Mouse (Mus musculus) A20 (cell line): ENCODE measurements at regions not wholly inside any gene's neighbourhood (a gene's known extent, or its start where the extent isn't known, plus 50 kb on each side); places are given as distances from the start of the nearest gene placed in this dataset.

Experiments used
- DNase-seq: peaks from one replicate; pipeline ENCODE4 v3.0.0-alpha.2; 2011; ENCODE audit warnings: low read depth, low spot score

DNA sequence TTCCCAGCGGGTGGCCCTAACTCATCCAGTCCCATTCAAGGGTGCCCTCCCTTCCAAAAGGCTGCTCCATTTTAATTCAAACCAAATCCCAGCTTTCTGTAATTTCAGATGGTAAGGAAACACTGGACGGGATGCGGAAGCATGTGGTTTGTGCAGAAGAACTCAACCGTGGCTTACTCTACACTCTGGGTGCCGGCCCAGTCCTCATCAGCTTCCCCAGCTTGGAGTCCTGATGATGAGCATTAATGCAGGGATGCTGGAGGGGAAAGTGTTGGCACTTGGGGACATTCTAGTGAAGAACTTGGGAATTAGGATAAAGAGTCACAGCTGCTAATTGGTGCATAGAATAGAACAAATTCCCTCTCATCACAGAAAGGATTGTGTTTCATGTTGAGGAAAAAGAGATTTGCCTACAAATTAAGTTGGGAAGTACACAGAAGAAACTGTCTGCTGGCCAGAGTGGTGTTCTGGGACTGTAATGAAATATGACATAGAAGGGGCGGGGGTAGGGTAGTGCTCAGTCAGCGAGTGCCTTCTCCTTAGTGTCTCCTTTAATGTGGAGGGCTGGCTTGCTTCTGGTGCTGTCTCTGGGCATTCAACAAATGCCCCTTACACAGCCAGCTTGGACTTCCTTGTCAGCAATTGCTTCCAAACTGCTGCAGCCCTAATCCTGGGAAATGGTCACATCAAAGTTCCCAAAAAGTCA lies 285.0 kb upstream of the Bmper start:
- DNase-seq: no peak

DNA sequence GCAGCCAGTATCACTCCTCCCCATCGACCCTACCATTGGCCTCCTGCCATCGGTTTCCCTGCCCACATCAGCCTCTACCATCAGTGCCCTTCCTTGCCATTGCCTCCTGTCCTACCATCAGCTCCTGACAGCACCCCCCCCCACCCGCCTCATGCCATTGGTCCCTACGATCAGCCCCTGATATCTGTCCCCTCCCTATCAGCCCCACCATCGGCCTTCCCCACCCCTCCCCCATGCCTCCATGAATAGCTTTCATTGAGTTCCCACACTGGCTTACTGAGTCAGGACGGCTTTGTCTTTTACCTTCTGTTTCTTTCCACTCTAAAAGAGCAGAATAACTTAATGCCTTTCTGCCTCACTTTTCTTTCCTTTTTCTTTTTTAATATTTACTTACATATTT lies 277.9 kb upstream of the Bmper start:
- DNase-seq: no peak

DNA sequence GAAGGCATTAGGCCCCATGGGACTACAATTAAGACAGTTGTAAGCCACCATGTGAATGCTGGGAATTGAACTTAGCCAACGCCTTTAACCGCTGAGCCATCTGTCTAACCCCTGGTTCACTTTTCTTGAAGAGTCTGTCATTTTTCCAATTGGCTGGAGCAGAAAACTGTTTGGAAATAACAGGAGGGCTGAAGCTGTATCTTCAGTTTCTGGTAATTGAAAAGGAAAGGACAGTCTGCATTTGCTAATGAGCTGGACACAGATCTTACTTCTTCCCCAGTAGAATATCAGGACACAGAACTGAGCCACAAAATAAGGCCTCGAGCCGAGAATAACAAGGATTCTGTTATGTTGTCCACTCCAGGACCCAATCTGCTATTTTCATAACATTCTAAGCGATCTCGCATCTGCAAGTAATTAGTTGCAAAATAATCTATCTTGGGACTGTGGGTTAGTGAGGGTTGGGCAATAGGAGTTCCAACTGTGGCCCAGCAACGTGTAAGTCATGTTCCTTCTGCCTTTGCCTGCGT lies 277.4 kb upstream of the Bmper start:
- DNase-seq: no peak

DNA sequence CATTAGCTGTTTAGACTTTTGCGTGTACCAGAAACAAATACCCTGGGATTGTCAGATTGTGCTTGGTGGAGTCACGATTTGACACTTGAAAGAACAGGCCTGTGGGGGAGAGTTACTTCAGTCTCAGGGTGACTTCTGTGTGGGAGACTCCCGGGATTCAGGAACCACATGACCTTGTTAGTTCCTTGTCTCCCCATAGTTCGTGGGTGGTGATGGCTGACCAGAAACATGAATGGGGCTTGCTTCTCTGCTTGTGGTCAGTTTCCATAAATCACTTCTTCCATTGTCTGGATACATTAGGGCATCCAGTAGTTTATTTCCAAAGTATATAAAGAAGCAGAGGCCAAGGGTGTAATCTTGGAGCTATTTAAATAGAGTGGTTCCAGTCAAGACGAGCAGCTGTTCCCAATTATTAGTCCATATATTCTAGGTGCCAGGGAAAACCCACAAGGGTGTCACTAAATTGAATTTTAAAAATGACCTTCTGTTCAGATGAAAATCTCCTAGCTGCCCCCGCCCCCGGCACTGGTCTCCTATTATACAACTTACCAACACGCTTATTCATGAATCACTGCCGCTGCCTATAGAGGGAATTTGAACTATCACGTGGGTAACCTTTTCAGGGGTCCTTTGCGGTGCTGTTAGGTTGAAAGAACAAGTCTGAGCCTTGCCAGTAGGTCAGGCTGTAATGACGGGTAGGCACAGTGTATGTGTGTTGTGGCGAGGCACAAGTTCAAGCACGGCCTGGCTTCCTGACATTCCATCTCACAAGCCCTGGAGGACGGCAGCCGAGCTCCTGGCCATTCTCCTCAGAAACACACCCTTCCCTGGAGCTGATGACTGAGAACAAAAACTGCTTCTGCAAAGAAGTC lies 270.1 kb upstream of the Bmper start:
- no peak for DNase-seq

DNA sequence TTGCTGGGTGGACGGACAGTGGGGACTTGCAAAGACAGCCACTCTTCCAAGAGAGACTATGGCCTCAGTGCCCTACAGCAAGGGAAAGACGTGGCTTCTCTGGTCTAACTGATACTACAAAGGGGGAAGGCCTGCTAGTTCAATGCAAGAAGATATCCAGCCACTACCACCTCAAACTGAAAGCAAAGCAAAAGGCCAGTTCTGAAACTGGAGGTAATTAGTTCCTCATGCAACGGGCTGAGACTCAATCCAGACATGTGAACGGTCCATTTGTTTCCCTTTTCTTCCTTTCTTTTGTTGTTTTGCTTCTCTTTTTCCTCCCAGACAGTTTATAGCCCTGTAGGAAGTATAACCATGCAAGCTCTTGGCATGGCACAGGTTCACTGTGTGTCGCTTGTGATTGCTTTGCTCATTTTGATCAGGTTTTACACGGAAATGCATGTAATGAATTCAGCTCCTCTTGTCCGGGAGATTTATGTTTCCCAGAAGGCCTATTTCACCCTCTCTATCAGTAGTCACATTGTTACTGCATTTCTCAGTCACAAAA lies 260.5 kb upstream of the Bmper start:
- peak; percentile 27 for DNase-seq

DNA sequence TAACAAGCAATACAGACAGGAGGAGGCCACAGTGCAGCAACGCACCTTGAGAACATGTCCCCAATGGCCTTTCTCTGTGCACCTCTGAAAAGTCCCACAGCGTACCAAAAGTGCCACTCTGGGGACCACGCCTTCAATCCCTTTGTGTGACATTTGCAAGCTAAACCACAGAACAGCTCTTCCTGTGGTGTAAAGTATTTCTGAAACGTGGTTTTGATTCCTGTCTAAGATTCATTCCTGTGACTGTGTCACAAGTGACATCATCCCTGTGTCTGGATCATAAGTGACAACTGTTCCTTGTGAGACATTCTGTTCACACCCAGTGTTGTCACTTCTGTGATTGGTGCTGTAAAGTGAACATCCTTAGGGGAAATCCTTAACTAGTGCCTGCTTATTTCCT lies 251.6 kb upstream of the Bmper start:
- no peak for DNase-seq

DNA sequence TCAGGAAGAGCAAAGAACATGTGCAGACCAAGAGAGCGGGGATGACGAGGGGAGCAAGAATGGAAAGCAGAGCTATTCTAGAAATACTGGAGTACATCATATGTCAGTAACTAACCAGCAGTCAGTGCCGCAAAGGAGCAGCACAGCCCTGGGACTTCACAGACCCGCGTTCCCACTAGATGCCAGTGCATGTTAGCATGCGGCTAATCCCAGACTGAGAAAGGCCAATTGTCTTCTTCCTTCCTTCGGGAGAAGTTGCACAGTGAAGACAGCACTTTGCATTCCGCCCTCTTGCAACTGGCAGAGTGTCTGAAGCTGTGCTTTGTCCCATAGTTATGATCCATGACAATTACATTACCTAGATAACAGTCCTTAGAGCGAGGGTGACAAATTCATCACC lies 246.1 kb upstream of the Bmper start:
- no peak for DNase-seq

DNA sequence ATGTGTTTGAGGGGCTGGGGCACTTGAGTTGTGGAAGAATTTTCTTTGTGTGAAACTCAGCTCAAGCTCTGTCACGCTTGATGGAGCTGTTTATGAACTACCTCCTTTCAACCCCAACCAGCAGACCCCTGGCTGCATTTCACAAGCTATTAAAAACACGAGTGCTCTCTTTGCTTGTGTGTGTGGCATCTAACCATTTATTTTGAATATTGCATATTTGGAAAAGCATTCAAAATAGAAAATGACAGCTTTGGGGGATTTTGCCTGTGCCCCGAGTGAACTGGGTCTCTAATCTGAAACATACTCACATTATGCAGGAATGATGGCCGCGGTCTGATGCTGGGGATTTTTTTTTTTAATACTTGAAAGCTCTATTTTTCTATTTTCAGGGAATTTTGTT lies 243.2 kb upstream of the Bmper start:
- DNase-seq: no peak

DNA sequence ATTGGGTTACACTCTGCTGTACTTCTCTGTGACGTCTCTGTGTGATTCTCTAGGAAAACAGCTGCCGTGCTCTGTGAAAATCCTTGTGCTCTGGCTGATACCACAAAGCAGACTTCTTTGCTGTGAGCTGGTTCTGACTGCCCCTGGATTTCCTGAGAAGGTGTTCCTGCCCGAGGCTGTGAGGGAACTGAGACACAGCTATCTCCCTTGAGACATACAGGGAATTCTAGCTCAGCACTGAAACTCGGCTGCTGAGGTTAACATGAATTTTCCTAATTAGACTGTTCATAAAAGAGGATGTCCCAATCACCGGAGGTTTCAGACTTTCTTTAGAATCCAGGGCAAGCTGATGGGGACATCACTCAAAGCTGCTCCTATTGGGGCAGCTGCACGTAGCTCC lies 233.4 kb upstream of the Bmper start:
- DNase-seq: no peak

DNA sequence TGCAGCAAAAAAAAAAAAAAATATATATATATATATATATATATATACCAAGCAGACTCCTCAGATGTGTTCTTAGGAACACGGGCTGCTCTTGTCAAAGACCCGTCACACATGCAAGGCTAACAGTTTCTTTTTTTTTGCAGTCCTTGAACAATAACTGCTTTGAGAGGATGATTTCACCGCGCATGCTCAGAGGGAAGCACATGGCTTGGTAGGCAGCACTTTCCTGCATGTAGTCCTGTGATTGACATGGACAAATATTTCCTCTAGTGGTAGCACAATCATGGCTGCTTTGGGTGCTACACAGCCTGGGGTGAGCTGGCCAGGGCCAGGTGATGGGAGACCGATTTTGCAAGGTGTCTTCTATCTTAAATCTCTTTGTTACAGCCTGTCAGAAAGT lies 229.3 kb upstream of the Bmper start:
- no peak for DNase-seq

DNA sequence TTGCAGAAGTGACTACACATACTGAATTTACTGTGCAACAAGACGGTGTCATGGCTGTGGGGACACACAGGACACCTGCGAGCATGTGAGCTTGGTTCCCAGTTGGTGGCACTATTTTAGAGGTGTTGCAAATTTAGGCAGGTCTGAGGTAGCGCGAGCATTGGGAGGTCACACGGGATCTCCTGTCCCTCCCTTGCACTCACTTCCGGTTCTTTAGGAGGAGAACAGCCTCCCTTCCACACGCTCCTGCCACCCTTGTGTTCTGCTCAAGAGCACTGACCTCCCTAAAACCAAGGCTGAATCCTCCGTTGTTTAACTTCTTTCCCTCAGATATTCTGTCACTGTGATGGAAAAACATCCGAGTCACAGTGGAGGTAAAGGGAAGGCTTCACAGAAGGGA lies 227.3 kb upstream of the Bmper start:
- DNase-seq: no peak

DNA sequence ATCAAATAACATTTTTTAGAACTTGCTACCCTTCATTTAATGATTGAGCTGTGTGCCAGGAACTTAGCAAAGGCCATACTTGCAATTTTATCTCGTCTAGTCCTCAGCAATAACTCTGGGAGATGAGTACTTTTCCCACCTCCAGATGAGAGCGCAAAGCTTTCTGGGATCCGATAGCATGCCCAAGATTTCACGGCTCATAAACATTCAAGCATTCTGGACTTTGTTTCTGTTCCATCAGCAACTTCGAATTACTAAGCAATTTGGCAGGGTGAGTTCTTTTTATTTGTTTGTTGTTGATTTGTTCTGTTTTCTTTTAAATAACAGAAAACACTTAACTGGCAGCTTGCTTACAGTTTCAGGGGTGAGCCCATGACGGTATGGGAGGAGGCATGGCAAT lies 224.6 kb upstream of the Bmper start:
- DNase-seq: no peak

DNA sequence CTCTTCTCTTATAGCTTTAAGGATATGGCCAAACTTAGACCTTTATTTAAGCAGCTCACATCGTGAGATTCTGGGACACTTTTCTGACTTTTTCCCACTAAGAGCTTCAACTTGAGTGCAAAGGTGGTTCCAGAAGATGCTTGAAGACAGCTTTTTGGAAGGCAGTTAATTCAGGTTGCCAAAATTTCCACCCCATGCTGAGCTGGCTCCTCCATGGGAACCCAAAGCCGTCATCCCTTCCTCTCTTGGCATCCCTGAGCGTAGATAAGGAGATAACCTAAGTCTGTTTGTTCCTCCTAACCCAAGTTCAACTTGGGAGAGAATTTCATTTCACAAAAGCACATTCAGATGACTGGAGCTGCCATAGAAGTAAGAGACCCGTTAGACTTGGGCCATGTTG lies 223.7 kb upstream of the Bmper start:
- DNase-seq: no peak

DNA sequence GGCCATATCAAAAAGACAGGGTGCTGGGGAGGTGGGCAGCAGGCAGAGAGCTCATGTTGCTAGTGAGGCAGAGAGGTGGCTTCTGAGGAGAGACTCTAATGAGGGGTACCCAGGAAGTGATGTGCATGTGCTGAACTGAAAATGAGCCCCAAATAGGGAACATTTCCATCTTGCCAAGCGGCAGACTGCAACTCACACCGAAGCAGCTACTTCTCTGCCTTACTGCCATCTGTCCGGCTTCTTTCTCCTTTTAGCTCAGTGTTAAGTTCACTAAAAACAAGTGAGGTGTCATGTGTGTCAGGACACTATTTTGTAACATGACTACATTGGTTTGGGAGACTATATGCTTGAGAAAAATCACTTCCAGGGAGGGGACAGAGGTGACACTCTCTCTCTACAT lies 222.7 kb upstream of the Bmper start:
- no peak for DNase-seq

DNA sequence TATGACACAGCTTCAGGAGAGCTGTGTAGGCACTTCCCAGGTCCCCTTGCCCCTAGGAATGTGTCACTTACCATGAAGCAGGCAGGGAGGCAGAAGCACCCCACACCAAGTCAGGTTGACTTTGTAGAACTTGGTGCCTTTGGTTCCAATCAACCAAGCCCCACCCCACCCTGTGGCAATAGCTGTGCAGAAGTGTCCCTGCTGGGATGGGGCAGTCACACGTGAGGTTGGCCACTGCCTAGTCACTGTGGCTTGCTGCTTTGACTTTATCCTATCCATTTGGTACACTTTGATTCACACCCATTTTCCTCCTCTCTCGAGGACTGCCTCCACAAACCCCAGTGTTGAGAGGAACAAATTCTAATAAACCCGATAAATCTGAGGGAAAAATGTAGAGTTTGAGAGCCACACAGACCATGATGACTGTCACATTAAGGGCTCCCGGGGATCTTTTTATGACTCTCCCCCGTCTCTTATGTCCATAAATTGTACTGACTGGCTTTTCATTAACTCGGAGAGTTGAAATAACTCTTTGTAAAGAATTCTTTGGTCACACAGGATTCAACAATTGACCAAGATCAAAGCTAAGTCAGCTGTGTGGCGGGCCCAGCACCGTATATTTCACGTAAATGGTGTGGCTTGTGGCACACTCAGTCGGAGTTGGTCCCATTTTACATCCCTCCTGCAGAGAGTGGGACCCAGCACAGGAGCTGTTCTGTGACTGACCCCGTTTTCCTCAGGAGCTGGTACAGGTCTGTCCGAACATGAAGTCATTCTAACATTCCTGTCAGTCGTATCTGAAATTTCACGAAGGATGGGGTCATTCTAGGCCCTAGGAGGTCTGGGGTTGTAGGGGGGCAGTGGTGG lies 219.4 kb upstream of the Bmper start:
- DNase-seq: no peak

DNA sequence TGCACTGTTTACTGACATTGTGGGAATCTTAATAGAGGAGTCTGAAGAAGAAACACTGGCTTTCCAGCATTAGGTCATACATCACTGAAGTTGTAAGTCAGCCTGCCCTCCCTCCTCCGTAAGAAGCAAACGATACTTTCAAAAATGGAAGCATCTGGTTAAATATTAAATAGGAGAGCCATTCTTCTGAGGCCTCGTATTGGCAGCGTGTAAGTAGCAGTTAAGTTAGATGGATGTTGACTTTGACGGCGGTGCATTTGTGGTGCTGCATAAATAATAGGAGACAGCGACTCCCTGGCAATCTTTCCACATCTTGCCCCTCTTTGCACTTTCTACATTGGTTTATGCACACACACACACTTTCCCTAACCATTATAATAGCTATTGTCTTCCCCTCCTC lies 217.9 kb upstream of the Bmper start:
- no peak for DNase-seq

DNA sequence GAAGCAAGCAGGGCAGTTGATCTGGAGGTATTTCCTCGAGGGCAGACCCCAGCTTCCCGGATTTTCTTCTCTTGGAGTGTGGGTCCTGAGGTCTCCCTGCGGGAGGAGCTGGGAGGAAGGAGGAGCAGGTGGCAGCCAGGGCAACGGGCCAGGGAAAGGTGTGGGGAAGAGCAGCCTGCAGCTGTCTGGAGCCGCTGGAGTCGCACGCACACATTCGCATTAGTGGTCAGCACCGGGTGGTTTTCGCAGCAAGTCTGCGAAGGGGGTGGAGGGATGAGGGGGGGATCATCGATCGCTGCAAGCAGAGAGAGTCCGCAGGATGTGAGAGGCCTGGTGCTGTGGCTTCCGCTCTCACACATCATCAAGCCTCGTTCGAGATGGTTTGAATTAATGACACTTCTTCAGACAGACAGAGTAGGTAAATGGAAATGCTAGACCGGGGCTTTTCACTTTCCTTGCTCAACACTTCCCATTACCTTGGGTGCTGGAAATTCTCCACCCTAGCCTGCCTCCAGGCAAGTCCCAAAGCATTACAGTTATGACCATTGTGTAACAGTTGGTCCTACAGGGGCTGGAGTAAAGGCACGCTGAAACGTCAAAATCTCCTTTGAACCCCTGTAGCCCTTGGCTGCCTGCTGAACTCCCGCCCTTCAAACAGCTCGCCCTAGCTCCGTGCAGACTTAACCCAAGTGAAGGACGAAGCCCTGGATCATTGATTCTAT lies 213.3 kb upstream of the Bmper start:
- no peak for DNase-seq

DNA sequence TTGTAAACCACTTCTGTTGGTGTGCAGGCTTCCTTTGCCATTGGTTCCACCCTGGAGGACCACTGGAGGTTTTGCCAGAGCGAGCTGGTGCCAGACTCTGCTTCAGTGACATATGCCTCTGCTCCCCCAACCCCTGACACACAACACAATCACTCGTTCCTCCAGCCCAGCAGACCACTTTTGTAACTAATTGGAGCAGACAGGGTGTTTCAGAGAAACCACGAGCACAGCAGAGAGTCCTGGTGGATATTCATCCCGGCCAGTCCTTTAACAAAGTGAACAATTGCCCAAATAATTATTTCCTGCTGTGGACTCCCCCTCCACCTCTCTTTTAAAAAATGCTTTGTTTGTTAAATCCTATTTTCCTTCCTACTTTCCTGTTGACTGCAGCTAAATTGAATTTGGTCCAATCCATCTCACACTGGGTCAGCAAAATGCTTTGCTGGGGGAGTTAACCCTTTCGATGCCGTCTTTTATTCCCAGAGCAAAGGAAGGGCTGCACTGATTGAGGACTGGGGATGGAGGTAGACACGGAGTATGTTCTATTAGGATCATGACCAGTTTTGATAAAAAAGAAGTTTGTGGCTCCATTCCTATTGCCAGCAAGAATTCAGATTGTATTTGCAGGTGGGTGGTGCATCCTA lies 211.4 kb upstream of the Bmper start:
- DNase-seq: no peak

DNA sequence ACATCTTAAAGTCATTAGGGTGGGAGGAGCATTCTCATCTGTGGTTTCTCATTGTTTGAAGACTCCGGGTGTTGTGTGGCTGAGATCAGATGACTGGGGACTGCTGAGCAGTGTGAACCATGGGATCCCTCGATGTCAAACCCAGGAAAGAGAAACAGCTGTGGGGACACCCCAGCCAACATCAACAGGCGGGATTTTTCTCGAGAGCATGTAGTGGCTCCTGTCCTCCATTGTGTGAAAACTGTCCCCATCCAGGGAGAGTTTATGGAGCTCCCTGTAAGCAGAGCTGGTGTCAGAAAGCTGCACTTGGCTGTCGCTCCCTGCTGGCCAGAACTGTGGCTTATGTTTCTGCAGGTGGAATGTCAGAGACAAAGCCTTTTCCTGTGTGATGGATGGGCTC lies 210.7 kb upstream of the Bmper start:
- DNase-seq: no peak

DNA sequence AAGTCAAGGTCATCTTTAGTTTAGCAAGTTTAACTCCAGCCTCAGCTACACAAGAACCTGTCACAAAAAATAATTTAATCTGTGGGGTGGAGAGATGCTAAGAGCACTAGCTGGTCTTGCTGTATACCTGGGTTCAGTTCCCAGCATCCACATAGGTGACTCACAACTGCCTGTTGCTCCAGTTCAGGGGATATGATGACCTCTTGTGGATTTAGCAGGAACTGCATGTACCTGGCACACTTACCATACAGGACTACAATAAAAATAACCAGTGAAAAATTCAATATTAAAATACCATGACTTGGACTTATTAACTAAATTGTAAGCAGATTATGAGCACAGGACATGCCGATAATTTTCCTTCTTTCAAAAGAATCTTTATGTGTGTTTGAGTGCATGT lies 206.1 kb upstream of the Bmper start:
- DNase-seq: peak; percentile 9

DNA sequence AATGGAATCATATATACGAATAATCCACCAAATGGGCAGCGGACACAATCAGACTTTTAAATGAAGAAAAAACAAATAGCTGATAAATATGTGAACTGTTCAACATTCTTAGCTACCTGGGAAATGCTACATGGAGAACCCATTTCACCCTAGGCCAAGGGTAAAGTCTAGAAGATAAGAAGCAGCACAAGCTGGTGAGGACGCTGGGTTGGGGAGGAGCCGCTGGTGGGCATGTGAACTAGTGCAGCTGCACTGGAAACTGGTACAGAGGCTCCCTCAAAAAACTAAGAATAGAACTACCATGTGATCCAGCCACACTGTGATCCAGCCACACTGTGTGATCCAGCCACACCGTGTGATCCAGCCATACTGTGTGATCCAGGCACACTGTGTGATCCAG lies 198.8 kb upstream of the Bmper start:
- no peak for DNase-seq
